Mouse (Mus musculus) brain, embryonic 18.5 days (tissue): ENCODE measurements around the gene Eef2.
"Not testable (repeated sequence)": the region's sequence is repeated elsewhere in the genome, so short reads cannot be mapped to it uniquely, and the experiment has no call there.

Experiments used
- DNase-seq: peaks from one replicate; pipeline ENCODE4 v3.0.0-alpha.2; 2012; ENCODE audit warnings: low read depth, low spot score

The Eef2 gene

GRCm38 (mm10) chr10:81146296-81146695, 30.1 kb upstream of the Eef2 start:
- no peak for DNase-seq

- DNase-seq, result no peak
Measured at GRCm38 (mm10) chr10:81151261-81151660, 25.2 kb upstream of the Eef2 start.

GRCm38 (mm10) chr10:81152609-81153008, 23.8 kb upstream of the Eef2 start:
- DNase-seq, result no peak

- no peak for DNase-seq
Measured at GRCm38 (mm10) chr10:81154313-81154712, 22.1 kb upstream of the Eef2 start.

- DNase-seq, result no peak
Measured at GRCm38 (mm10) chr10:81154736-81155135, 21.7 kb upstream of the Eef2 start.

- DNase-seq, result no peak
Measured at GRCm38 (mm10) chr10:81161602-81162317, 14.7 kb upstream of the Eef2 start.

GRCm38 (mm10) chr10:81162318-81162652, 14.1 kb upstream of the Eef2 start:
- no peak for DNase-seq

GRCm38 (mm10) chr10:81165118-81165517, 11.3 kb upstream of the Eef2 start:
- no peak for DNase-seq

- DNase-seq, result peak; percentile 99
Measured at GRCm38 (mm10) chr10:81167200-81168086, 9.0 kb upstream of the Eef2 start, which contains the start of gene Pias4. Gene Pias4 (minus strand): TSS chr10:81167923.

- DNase-seq, result no peak
Measured at GRCm38 (mm10) chr10:81168087-81168431, 8.4 kb upstream of the Eef2 start.

GRCm38 (mm10) chr10:81168521-81169244, 7.7 kb upstream of the Eef2 start:
- no peak for DNase-seq

- DNase-seq, result not testable (repeated sequence)
Measured at GRCm38 (mm10) chr10:81169411-81169900, 7.0 kb upstream of the Eef2 start.

GRCm38 (mm10) chr10:81173132-81173531, 3.3 kb upstream of the Eef2 start:
- DNase-seq, result no peak

GRCm38 (mm10) chr10:81174617-81175344, 1.6 kb upstream of the Eef2 start:
- DNase-seq, result no peak

- DNase-seq, result not testable (repeated sequence)
Measured at GRCm38 (mm10) chr10:81175345-81175701, 1.1 kb upstream of the Eef2 start.

- DNase-seq, result no peak
Measured at GRCm38 (mm10) chr10:81175936-81176465, 430 bp upstream of the Eef2 start.

GRCm38 (mm10) chr10:81177491-81177925, 1.1 kb downstream of the Eef2 start:
- DNase-seq, result no peak

GRCm38 (mm10) chr10:81177958-81178712, 1.7 kb downstream of the Eef2 start:
- no peak for DNase-seq

GRCm38 (mm10) chr10:81178927-81179326, 2.5 kb downstream of the Eef2 start:
- no peak for DNase-seq
